Mouse (Mus musculus) kidney, postnatal 0 days (tissue): Measurements from ENCODE around the gene Slc4a5. TPM values are rescaled to one million over a fixed set of nuclear protein-coding genes. Genes with fewer than 3 reads are reported as not detected.

Experiments
- ATAC-seq: fragments of 200-750 bp; cut with Nextera tagmentation; replicated peaks from 2 replicates; pipeline ENCODE4 v1.8.0; 2017; ENCODE audit warnings: low read depth, moderate number of reproducible peaks, moderate TSS enrichment, moderate library complexity; ENCODE audit not compliant: low FRiP score
- DNase-seq: peaks from one replicate; pipeline ENCODE4 v3.0.0-alpha.2; 2016; ENCODE audit warnings: low spot score
- H3K27ac ChIP-seq: fragments of 300-500 bp; sonication (generic); 2 replicates; pipeline ENCODE4 v1.5.1; 2014; ENCODE audit warnings: mild to moderate bottlenecking
- H3K27me3 ChIP-seq: fragments of 300-500 bp; sonication (generic); 2 replicates; pipeline ENCODE4 v1.6.1; 2014; ENCODE audit warnings: low read length, mixed read lengths; ENCODE audit not compliant: insufficient read depth
- H3K36me3 ChIP-seq: fragments of 300-500 bp; sonication (generic); 2 replicates; pipeline ENCODE4 v1.6.1; 2014; ENCODE audit warnings: low read length, mixed read lengths; ENCODE audit not compliant: insufficient read depth
- H3K4me1 ChIP-seq: fragments of 300-500 bp; sonication (generic); replicated peaks from 2 replicates; pipeline ENCODE4 v1.6.1; 2014; ENCODE audit warnings: antibody characterized with exemption, low read length, mixed read lengths; ENCODE audit not compliant: insufficient read depth
- H3K4me2 ChIP-seq: fragments of 300-500 bp; sonication (generic); 2 replicates; pipeline ENCODE4 v1.6.1; 2014; ENCODE audit warnings: mild to moderate bottlenecking, low read length, moderate library complexity, mixed read lengths
- H3K4me3 ChIP-seq: fragments of 300-500 bp; sonication (generic); replicated peaks from 2 replicates; pipeline ENCODE4 v1.5.1; 2014; ENCODE audit warnings: low read depth, low read length
- H3K9ac ChIP-seq: fragments of 300-500 bp; sonication (generic); 2 replicates; pipeline ENCODE4 v1.6.1; 2014; ENCODE audit warnings: low read depth, low read length
- H3K9me3 ChIP-seq: fragments of 300-500 bp; sonication (generic); replicated peaks from 2 replicates; pipeline ENCODE4 v1.6.1; 2016; ENCODE audit warnings: low read length, inconsistent platforms, mixed read lengths
- CTCF ChIP-seq: IDR thresholded peaks from 2 replicates; pipeline ENCODE4 v1.5.1; 2016; ENCODE audit warnings: antibody characterized with exemption, low read depth, mild to moderate bottlenecking, moderate library complexity
- WGBS: fragments of 180-500 bp; shearing (Covaris S2); extraction: QIAGEN DNeasy Blood & Tissue Kit; methylation state at CpG from one replicate; pipeline ENCODE4 v1.1.7; 2014; 5-methylcytosine and 5-hydroxymethylcytosine counted together
- polyA plus RNA-seq: library from polyadenylated mRNA; unstranded; fragments of >200 nt; fragmentation: Nextera tagmentation; extraction: Ambion mirVana; gene quantifications from 2 replicates; pipeline ENCODE4 v1.2.1, GENCODE M21; 2015

Gene Slc4a5
- polyA plus RNA-seq, 1 experiment from 2014 or later = 0.86 TPM

- H3K4me1 ChIP-seq = no peaks in the 10 kb centered on the region
- no peaks in the 10 kb centered on the region for H3K9me3 ChIP-seq
- no peak overlapping the region for H3K4me2 ChIP-seq
- TF ChIP-seq CTCF = no peak
- no peak overlapping the region for H3K9ac ChIP-seq
- H3K27me3 ChIP-seq = no peaks in the 10 kb centered on the region
- WGBS = 91% methylated on average over 4 of the region's 4 CpGs
- DNase-seq (no peak), ATAC-seq (no peak)
- no peaks in the 10 kb centered on the region for H3K36me3 ChIP-seq
- H3K4me3 ChIP-seq = no peak overlapping the region
- no peak overlapping the region for H3K27ac ChIP-seq
Observed at GRCm38 (mm10) chr6:83265653-83266052, 46.0 kb downstream of the Slc4a5 start.

GRCm38 (mm10) chr6:83267616-83268015 is 48.0 kb downstream of the Slc4a5 start:
- no peaks in the 10 kb centered on the region for H3K4me1 ChIP-seq
- H3K4me2 ChIP-seq = peak overlapping the region; percentile 64; the same call in 1 of the 2 replicates
- H3K9me3 ChIP-seq = no peaks in the 10 kb centered on the region
- H3K4me3 ChIP-seq = no peak overlapping the region
- H3K27ac ChIP-seq = no peak overlapping the region
- DNase-seq (peak; percentile 8), ATAC-seq (no peak)
- H3K27me3 ChIP-seq = no peaks in the 10 kb centered on the region
- no peak for TF ChIP-seq CTCF
- no peaks in the 10 kb centered on the region for H3K36me3 ChIP-seq
- WGBS = 66% methylated on average over 4 of the region's 4 CpGs
- no peak overlapping the region for H3K9ac ChIP-seq

DNA sequence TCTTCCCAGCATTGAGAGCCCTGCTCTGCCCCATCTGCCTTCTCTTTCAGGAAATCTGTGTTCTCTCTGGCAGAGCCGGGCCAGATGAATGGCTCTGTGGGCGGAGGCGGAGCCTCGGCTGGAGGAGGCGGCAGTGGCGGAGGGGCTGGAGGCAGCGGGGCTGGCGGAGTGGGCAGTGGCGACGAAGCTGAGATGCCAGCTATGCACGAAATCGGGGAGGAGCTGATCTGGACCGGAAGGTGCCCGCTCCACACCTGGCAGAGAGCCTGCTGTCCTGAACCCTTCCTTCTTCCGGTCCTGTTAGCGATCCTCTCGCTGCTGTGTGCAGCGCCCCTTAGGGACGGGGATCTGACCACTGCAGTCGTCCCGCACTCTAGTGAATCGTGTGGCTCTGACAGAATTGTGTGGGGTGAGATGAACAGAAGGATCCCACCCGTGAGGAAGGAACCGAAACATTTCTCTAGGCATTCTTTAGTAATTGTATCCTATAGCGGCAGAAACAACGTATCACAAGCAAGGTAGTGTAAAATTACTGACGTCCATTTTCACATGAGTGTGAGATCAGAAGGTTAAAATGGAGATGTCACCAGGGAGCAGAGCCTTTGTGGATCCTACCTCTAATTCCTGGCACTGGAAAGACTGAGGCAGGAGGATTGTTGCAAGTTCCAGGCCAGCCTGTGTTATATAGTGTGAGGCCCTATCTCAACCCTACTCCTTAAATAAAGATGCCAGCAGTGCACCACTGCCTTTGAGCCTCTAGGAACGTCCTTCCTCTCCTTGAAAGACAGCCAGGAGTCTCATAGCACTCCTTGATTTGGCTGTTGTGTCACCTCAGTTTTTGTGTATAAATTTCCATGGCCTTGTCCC is 48.7 kb downstream of the Slc4a5 start:
- peak overlapping the region; percentile 34 for H3K4me3 ChIP-seq
- H3K4me1 ChIP-seq = no peaks in the 10 kb centered on the region
- DNase-seq (peak; percentile 95), ATAC-seq (peak; percentile 94)
- H3K27me3 ChIP-seq = no peaks in the 10 kb centered on the region
- H3K36me3 ChIP-seq = no peaks in the 10 kb centered on the region
- H3K9me3 ChIP-seq = no peaks in the 10 kb centered on the region
- H3K4me2 ChIP-seq = peak overlapping the region; percentile 64
- no peak overlapping the region for H3K27ac ChIP-seq
- H3K9ac ChIP-seq = peak overlapping the region; percentile 36; the same call in 1 of the 2 replicates
- under 1% methylated on average over 25 of the region's 28 CpGs for WGBS
- TF ChIP-seq CTCF = peak; percentile 79

DNA sequence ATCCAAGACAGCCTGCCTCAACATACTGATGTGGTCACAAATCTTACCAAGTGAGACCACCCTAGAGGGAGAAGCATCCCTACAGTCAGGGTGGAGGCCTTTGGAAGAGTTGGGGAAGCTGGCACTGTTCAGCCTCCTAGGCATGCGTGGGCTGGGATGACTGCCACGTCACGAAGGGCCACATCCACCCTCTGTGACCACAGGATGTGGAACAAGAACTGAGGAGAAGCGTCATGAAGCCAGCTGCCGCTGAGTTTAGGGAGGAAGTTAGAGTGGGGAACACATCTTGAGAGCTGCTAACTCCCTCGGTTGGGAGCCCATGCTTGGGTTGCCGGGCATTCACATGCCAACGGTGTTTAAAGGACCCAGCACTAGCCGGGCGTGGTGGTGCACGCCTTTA is 54.1 kb downstream of the Slc4a5 start:
- Histone ChIP-seq H3K4me1 (no peaks in the 10 kb centered on the region), H3K9me3 (no peaks in the 10 kb centered on the region), H3K27ac (no peak overlapping the region), H3K4me2 (no peak overlapping the region), H3K36me3 (no peaks in the 10 kb centered on the region), H3K9ac (no peak overlapping the region), H3K27me3 (no peaks in the 10 kb centered on the region), H3K4me3 (no peak overlapping the region)
- 82% methylated on average over 11 of the region's 11 CpGs for WGBS
- no peak for TF ChIP-seq CTCF
- ATAC-seq (no peak), DNase-seq (no peak)

- DNase-seq = no peak
- Histone ChIP-seq H3K9ac (no peak overlapping the region), H3K27me3 (no peaks in the 10 kb centered on the region), H3K4me3 (no peak overlapping the region), H3K4me1 (no peaks in the 10 kb centered on the region), H3K36me3 (no peaks in the 10 kb centered on the region), H3K27ac (no peak overlapping the region), H3K4me2 (no peak overlapping the region), H3K9me3 (no peaks in the 10 kb centered on the region)
- TF ChIP-seq CTCF = no peak
- 73% methylated on average over 13 of the region's 13 CpGs for WGBS
- ATAC-seq = no peak
Observed at GRCm38 (mm10) chr6:83277151-83277550, 57.5 kb downstream of the Slc4a5 start.

- no peaks in the 10 kb centered on the region for H3K27me3 ChIP-seq
- H3K4me1 ChIP-seq = no peaks in the 10 kb centered on the region
- no peaks in the 10 kb centered on the region for H3K36me3 ChIP-seq
- H3K27ac ChIP-seq = no peak overlapping the region
- H3K9me3 ChIP-seq = no peaks in the 10 kb centered on the region
- H3K9ac ChIP-seq = no peak overlapping the region
- TF ChIP-seq CTCF = peak; percentile 69
- DNase-seq (peak; percentile 22), ATAC-seq (no peak)
- WGBS = 23% methylated on average over 2 of the region's 2 CpGs
- no peak overlapping the region for H3K4me2 ChIP-seq
- no peak overlapping the region for H3K4me3 ChIP-seq
Observed at GRCm38 (mm10) chr6:83278881-83279280, 59.3 kb downstream of the Slc4a5 start.
